Mouse (Mus musculus) lung, postnatal 0 days (tissue): Measurements from ENCODE around the gene A430005L14Rik.

Source experiments
- CTCF ChIP-seq: IDR thresholded peaks from 2 replicates; pipeline ENCODE4 v1.5.1; 2016; ENCODE audit warnings: antibody characterized with exemption, mild to moderate bottlenecking
- EP300 ChIP-seq: IDR thresholded peaks from 2 replicates; pipeline ENCODE4 v1.6.1; 2016; ENCODE audit warnings: antibody characterized with exemption, mild to moderate bottlenecking, control low read depth

DNA sequence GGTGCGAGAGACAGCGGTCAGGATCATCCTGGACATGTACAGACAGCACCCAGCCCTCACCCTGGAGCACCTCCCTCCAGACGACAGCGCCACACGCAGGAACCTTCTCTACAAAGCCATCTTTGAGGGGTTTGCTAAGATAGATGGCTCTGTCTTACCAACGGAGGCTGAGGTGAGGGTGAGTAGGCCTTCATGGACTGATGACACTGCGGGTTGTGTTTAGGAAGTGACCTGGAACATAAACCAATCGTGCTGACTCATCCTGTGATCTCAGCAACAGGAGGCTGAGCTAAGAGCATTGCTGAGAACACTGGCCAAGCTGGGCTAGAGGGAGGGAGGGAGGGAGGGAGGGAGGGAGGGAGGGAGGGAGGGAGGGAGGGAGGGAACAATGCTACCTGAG lies 36.5 kb downstream of the A430005L14Rik start:
- TF ChIP-seq CTCF (no peak), EP300 (no peak)
